Mouse (Mus musculus): ENCODE results near the gene Dclk1.
A peak's percentile ranks its signal among the peaks of the same experiment; 100 is the strongest.

Dclk1 gene

DNA sequence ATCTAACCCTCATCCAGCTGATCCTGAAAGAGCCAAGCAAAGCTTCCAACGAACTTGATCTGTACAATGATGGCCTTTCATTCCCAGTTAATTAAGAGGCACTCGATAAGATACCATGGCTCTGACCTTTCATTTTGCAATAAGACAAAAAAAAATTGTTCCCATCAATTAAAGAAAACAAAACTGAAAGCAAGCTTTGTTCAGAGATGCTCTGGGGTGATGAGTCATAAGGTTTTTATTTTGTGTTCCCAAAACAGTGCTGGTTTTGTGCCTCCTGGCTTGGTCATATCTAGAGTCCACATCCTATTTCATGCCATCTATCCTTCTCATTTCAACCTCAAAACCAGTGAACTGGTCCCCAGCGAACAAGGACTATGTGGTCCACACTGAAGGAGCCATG is 91.3 kb downstream of the Dclk1 start:
- DNase-seq (ENCODE audit: low read depth, low spot score) = no peak

DNA sequence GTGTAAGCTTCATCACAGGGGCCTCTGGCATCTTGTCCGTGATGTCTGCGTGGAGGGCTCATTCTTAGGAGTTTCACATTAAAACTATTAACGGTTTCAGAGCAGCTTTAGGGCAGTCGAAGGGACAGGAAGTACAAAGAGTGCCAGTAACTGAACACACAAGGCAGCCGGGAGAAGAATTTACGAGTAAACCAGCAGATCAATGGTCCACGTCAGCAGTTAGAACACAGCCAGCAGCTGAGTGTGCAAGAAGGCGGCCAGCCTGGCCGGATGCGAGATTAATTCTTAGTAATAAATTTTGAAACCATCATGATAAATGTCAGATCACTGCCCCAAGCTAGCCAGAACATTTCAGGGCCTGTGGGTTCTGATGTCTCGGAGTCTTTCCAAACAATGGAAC is 94.7 kb downstream of the Dclk1 start:
- no peak for DNase-seq (ENCODE audit: low read depth, low spot score)

DNA sequence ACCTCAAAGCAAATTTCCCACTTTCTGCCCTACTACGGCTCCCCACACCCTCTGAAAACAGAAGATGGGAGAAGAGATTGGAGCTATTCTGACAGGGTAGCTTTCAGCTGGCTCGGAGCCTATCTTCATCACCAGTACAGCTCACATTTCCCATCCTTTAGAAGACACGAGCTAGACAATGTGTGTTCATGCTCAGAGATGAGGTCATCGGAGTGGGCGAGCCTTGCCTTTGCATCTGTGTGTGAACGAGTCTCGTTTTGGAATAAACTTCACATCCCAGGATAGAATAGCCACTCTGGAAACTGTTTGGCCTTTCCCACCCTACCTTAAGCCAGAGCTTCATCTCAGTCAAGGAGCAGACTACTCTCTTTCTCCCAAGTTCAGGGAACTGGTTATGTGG is 95.5 kb downstream of the Dclk1 start:
- no peak for DNase-seq (ENCODE audit: low read depth, low spot score)

DNA sequence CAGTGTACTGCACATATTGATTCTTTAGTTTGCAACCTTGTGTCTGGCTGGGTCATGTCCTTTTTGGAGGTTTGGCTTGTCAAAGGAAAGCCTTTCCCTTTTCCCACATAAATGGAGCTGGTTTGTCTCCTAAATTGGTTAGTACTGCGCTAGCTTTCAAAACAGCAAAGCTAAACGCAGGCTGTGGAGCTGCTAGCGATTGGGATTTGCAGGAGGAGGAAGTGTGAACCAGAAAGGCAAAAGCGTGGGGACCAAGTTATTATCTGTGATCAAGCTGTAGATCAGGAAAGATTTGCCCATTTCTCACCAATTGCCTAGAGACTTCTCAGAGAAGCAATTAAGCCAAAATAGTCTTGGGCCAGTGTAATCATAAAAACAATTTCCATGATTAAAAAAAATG is 100.3 kb downstream of the Dclk1 start:
- DNase-seq (ENCODE audit: low read depth, low spot score) = no peak

DNA sequence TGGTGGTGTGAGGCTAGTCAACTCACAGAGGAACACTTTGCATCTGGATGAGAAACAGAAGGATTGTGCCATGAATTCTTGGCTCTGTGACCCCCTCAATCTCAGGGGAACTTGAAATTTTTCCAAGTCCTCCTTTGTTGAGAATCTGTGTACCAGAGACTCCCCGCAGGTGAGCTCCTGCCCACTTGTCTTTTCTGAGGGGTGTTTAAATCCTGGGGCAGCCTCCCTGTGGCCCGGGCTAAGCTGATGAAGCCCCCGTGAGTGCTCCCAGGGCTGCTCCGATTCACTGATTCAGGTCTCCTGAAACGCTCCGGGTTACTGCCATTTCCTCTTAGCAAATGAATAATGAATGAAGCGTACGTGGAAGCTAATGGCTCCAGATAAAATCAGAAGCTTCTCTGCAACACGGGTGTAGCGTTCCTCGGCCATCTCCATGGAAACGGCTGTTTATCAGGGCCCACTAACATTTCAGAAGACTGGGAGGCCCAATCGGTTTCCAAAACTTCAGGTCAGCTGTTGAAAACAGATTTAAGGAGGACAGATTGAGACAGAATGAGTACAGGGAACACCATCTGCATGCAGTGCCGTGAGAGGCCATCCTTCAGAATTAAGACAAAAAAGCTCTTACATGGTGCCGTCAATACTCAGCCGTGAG is 105.3 kb downstream of the Dclk1 start:
- DNase-seq (ENCODE audit: low read depth, low spot score) = peak; percentile 31

DNA sequence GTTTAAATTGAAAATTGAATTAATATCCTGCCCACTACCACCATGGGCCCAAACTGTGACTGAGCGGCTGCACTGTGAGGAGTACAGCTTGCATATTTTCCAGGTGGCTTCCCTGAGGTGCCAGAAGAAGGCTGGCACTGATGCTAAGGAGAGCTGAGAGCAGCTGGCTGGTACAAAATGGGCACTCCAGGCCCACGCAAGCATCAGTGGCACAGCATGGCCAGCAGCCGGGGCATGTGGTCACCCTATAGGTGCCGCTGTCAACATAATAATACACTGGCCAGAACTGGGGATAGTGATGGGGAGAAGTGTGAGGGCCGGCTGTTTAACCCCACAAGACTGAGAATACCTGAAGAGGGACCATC is 105.8 kb downstream of the Dclk1 start:
- DNase-seq (ENCODE audit: low read depth, low spot score) = no peak

DNA sequence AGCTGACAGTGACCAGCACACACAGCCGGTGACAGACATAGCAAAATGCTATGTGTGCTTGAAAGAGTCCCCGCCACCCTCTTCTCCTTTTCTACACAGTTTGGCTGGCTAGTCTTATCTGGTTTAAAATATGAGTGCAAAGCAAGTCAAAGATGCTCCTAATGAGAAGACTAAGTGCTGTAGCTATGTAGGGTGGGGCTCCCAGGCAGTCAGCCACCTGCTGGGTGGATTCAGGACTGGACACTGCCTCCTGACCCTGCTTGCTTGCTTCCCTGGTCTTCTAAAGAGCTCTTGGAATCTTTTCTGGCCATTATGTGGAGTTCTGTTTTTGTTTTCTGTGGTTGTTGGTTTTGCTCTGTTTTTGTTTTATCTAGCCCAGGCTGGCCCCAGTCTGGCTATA is 108.0 kb downstream of the Dclk1 start:
- DNase-seq (ENCODE audit: low read depth, low spot score) = no peak

DNA sequence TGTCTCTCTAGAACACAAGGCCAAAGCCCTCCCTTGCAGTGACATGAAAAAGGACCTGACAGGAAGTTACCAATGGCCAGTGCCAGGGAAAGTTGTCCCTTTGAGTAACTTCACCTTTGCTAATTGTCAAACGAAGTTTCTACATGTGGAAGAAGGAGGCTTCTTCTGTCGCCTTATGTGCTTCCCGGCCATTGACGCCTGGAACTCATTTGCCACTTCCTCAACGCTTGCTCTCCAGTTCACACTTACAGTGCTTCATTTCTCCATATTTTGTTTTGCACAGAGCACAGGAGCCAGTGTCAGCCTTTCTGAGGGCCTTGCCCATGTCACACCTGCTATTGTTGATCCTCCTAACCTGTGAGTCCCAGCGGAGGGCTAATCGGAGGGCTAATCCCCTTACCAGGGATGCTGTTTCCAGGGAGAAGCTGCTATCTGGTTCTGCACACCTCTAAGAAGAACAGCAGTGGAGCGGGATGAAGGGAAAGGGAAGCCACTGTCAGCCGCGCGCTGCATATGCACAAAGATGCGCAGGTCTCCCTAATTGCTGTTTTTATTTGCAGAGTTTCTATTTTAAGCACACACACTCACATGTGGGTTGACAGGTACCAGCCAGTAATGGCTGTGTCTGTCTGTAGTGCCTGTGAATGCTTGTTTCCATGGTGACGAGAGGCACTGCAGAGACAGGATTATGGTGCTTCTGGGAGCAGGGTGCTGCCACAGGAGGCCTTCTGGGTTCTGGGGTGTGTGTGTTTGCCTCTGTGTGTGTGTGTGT is 109.3 kb downstream of the Dclk1 start:
- DNase-seq (ENCODE audit: low read depth, low spot score) = peak; percentile 46

DNA sequence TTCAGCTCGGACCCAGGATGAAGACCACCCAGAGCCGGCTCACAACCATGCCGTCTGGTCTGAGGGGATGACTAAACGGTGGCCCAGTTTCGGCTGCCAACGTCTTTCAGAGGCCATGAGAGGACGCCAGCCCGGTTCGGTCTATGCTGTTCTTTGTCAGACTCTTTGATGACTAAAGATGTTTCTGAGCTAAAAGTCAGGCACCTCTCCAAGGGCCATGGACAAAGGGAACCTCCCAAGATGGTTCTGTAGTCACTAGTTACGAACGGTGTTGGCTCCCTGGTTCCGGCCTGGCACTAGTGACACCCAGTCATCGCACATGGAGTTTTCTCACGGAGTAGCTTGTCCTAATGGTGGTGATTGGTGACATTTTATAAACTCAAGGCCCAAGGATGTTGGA is 110.4 kb downstream of the Dclk1 start:
- no peak for DNase-seq (ENCODE audit: low read depth, low spot score)

DNA sequence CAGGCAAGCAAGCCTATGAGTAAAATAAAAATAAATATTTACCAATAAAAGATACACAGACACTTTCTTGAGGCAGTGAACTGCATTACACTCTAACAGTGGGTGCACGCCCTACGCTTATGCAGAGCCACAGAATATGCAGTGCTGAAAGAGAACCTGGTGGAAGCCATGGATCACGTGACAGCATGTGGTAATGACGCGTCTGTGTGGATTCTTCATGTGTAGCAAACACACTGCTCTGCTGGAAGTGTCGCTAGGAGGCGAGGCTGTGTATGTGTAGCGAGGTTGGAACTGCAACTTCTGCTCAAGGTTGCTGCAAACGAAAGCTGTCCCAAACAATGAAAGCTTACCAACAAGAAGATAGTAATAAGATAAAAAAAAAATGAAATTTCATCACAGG is 111.0 kb downstream of the Dclk1 start:
- no peak for DNase-seq (ENCODE audit: low read depth, low spot score)

DNA sequence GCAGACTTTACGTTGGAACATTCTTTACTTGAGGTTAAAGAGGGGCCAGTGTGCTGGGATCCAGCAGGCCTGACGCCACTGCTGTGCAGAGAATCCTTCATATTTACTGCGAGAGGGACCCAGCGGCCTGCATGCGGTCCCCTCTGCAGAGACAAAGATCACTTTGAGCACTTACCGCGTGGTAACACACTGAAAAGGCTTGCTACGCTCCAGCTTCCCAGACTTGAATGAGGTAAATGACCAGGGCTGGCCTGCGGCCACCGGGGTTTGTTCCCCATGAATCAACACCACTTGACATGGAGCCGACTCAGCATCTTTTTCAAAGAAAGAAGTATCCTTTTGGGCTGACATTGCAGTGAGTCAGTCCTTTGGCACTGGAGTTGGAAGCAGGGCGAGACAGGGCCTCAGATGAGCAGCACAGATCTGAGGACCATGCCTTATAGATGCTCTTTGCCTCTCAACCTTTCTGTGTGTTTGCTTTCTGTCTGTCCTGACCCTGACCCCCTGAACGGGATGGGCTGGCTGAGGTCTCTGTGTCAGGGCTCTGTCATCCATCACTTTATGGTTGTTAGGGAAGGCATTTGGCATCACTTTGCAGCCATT is 111.8 kb downstream of the Dclk1 start:
- no peak for DNase-seq (ENCODE audit: low read depth, low spot score)

DNA sequence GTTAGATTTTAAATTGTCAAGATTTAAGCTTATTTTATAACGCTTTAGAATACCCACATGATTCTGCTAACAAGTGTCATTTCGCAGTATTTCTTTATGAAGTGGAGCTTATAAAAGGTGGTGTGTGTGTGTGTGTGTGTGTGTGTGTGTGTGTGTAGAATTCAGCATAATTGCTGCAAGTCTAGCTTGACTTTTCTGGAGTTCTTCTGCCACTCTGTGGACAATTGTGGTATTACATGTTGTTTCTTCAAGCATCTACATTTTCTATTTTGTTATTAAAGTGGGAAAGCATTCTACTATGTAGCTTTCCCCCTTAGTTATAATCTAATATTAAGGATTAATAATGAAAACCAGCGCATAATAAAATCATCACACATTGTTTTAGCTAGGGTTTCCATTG is 112.6 kb downstream of the Dclk1 start:
- peak; percentile 53 for DNase-seq (ENCODE audit: low read depth, low spot score)

DNA sequence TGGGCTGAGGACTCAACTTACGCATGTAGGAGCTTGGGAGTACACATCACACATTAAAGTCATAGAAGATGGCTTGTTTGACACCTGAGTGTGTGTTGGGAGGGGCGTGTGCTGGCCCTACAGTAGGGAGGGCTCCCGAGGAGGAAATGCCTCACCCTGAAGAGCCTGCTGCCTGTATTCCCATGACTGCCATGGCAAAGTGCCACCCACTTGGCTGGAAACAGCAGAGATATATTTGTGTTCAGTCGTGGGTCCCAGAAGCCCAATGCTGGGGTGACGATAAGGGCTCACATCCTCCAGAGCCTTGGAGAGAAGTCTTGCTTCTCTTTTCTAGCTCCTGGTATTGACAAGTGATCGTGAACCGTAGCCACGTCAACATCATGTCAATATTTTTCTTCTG is 116.3 kb downstream of the Dclk1 start:
- DNase-seq (ENCODE audit: low read depth, low spot score) = no peak

DNA sequence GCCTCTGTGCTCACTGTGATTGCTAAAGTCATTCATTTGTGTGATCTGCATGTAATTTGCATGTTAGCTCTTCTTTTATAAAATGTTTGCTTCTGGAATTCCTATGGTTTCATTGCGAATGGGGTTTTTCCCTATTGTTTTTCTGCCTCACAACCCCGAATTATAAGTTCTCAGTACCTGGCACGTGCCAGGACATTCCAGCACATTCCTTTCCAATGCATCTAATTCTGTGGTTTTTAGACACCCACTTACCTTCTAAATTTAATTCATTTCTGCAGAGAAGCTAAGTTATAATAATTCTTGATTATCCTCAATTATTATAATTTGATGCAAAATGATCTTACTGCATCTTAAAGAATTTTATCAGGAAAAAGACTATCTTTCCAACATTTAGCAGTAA is 118.7 kb downstream of the Dclk1 start:
- DNase-seq (ENCODE audit: low read depth, low spot score) = no peak

DNA sequence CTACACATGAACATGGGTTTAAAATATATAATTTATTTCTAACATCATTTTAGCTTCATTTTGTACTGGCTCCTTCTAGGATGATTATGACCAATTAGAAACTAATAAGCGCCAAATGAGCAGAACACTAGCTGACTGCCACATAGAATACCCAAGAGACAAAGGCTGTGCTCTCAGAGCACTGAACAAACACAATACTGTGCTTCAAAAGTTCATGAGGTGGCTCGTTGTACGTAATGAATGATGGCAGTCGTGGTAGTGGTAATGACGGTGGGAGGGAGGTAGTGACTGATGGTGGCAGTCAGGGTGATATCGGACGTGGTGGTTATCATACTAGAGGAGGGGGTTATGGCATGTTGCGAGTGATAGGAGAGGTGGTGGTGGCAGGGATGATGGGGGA is 125.0 kb downstream of the Dclk1 start:
- no peak for DNase-seq (ENCODE audit: low read depth, low spot score)

DNA sequence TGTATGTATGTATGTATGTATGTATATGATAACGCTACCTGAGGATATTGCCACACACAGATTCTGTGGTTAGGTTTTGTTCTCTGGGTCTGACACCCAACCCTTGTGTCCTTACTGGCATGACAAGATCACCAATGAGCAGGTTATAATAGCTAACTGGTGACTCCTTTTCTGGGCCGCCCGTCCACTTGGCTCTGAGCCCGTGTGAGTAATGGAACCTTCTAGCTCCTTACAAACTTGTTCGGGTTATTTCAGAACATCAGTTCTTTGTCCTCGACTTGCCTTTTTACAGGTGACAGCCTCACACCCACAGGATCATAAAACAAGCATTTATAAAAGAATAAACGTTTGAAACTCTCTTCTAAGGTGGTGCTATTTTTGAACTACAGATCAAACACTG is 127.0 kb downstream of the Dclk1 start:
- DNase-seq (ENCODE audit: low read depth, low spot score) = no peak

DNA sequence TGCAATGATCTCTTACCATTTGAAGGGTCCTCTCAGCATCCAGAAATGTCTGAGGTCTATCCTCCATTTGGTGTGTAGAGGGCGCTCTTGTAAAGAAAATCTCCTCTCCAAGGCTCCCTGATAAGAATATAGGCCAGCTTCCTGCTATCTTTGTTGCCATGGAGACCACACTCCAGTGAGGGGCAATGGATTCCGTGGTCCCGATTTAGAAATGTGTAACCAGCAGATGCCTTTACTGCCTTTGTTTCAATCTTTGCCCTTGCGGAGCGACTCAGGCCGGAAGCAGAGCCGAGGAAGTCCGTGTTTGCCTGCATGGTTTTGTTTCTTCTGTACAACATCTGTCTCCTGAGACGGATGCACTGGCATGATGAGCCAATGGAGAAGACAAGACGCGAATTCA is 131.5 kb downstream of the Dclk1 start:
- DNase-seq (ENCODE audit: low read depth, low spot score) = peak; percentile 80

DNA sequence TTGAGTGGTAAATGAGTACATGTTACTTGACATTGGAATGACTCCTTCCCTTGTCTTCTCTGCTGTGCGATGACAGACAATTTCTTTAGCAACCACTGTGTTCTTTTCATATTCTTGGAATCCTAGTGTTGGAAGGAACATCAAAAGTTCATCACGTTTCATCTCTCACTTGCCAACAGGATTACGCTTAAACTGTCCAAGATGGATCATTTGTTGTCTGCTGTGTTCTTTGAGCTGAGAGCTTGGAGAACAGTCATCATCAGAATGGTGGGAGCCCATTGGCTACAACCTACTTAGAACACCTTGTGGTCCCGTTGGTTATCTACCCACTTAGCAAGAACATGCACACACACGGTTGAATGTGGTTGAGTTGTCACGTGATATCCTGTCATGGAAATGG is 136.4 kb downstream of the Dclk1 start:
- no peak for DNase-seq (ENCODE audit: low read depth, low spot score)

DNA sequence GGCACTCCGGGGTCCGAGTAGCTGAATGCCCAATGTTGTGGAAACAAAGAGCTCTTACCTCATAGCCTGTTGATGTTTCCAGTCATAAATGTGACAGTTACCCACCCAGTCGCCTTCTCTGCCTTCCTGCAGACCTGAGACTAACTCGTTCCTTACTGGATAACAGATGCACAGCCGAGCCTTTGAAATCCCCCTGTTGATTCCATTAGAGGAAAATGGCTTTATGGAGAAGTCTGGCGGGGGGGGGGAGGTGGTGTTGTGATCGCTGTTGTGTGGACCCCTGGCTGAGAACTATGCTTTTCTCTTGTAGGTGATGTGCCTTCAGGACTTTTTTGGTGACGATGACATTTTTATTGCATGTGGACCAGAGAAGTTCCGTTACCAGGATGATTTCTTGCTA is 138.3 kb downstream of the Dclk1 start:
- DNase-seq (ENCODE audit: low read depth, low spot score) = no peak

DNA sequence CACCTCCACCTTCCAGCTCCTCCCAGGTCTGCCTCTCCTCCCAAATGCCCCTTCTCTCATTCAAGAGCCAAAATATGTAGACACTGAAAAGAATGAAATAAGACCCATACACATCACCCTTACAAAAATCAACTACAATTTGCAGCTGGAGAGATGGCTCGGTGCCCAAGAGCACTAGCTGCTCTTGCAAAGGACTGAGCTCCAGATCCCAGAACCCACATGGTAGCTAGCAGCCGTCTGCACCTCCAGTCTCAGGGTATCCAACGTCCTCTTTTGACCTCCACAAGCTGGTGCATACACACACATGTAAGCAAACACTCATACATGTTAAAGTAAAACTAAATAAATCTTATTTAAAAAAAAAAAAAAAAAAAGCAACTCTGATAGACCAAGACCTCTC is 150.4 kb downstream of the Dclk1 start:
- DNase-seq (ENCODE audit: low read depth, low spot score) = no peak

DNA sequence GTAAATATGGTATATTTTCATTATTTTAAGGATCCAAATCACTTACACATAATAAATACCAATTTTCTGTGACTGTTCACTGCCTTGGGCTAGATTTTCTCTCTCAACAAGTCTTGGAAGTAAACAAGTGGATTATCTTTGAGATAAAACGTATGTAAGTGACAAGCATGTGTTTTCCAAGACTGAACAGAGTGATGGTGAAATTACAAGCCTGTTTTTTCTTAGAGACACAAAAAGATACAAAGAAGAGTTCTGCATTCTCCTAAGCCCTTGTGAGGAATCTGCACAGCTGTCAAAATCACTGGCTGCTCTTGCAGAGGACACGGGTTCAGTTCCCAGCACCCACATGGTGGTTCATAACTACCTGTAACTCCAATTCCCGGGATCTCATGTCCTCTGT is 151.4 kb downstream of the Dclk1 start:
- no peak for DNase-seq (ENCODE audit: low read depth, low spot score)

DNA sequence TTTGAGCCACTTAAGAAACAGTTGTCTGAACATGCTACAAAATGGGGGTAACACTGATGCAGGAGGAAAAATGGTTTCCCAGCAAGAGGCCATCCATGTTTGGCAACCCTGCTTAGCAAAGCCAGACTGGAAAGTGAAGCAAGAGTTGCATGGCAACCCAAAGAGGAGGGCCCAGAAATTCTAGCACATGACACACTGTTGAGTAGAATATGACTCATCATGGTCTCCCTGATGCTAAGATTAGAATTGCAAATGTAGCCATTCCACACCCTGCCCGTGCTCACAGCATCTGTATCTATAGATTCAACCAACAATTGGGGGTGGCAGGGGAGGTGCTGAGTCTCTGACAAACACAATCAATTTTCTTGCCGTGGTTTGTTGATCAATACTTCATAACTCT is 154.6 kb downstream of the Dclk1 start:
- peak; percentile 23 for DNase-seq (ENCODE audit: low read depth, low spot score)
